Mouse (Mus musculus): Measurements from ENCODE around the gene Gm20388. TPM values are rescaled to one million over a fixed set of nuclear protein-coding genes. Genes with fewer than 3 reads are reported as not detected.

The Gm20388 gene
- total RNA-seq, 2 experiments from 2014 or later = 18.6 TPM; not detected in 1

GRCm38 (mm10) chr8:121731471-121732333 is 1821.1 kb downstream of the Gm20388 start:
- intact Hi-C loops (cut with DNase I) = loop anchor here (2.0 to 5.0 kb wide), 4 partner anchors 41 to 175 kb away; partner anchors contain the start of genes Slc7a5 and Zcchc14
- DNase-seq (ENCODE audit: low spot score in 2 of 2) = peak; percentile 64 to 90

- no peak for DNase-seq (ENCODE audit: low spot score in 2 of 2)
These were observed 1821.7 kb downstream of the Gm20388 start for GRCm38 (mm10) chr8:121732334-121732665.

DNA sequence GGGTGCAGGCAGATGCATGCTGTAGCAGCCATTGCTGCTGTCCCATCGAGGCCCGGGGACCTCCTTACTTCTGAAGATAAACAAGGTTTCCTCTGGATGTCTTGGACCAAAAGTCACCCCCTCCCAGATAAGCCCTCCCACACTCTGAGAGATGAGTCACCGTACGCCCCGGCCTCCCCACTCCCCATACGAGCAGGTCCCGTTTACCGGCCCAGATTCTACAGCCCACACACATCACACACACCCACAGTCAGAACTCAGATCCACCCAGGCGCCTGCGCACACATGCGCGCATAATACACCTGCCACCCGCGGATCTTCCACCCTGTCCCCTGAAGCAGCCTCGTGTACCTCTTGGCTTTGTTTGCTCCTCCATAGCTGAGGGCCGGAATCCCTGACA is 1823.6 kb downstream of the Gm20388 start:
- peak; percentile 71 to 91 for DNase-seq (ENCODE audit: low spot score in 2 of 2)
- intact Hi-C loops (cut with DNase I) = loop anchor here (5.0 kb wide), 2 partner anchors 38 to 53 kb away; no protein-coding TSS in a partner anchor

More at GRCm38 (mm10) chr8:121732334-121732665, 1821.7 kb downstream of the Gm20388 start:
- intact Hi-C loops (cut with DNase I) = loop anchor here (5.0 kb wide), 2 partner anchors 40 to 55 kb away; no protein-coding TSS in a partner anchor

DNA sequence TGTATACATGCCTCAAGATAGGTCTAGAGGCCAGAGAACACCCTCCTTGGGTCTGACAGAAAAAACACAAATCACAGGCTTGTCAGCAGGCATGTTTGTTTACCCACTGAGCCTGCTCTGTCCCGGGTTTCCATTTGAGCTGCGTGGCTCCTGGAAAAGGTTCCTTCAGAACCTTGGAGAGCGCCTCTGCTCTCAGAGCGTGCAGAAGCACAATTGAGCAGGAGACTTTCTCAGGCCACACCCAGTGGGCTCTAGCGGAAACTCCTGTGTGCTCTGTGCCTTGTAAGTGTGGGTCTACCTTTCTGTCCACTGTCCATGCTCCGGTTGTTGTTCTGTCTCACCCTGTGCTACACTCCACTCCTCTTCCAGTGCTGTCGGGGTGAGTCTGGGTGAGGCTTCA is 1825.6 kb downstream of the Gm20388 start:
- intact Hi-C loops (cut with DNase I) = no loop called here
- DNase-seq (ENCODE audit: low spot score in 2 of 2) = no peak

DNA sequence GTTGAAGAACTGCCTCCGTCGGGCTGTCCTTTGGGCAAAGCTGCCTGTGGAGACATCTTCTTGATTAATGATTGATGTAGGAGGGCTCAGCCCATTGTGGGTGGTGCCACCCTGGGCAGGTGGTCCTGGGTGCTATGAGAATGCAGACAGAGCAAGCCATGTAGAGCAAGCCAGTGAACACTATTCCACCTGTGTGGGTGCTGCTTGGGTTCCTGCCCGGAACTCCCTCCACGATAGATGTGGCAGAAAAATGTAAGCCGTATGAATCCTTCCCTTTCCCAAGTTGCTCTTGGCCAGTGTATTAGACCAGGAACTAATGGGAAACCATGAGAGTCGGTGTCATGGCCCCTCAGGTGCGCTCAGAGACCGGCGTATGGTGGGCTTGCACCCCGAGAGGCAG is 1830.1 kb downstream of the Gm20388 start:
- intact Hi-C loops (cut with DNase I) = no loop called here
- peak in 1 of 2 experiments; percentile 77 for DNase-seq (ENCODE audit: low spot score in 2 of 2)

DNA sequence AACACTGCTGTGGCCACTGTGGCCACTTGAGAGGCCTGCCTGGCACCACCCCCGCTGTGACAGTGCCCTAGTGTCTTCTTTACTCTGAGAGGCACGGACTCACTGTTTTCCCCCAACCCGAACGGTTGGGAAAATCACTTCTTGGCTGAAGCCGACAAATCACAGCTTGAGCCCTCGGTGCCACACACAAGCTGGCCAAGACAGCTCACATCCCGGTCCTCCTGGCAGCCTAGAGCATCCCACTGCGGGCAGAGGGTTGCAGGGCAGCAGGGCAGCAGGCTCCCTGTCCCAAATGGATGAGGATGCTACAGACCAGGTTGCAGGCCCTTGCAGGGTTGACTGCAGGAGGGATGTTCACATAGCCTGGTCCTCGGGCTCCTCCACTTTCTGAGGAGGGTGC is 1838.9 kb downstream of the Gm20388 start:
- no peak for DNase-seq (ENCODE audit: low spot score in 2 of 2)

DNA sequence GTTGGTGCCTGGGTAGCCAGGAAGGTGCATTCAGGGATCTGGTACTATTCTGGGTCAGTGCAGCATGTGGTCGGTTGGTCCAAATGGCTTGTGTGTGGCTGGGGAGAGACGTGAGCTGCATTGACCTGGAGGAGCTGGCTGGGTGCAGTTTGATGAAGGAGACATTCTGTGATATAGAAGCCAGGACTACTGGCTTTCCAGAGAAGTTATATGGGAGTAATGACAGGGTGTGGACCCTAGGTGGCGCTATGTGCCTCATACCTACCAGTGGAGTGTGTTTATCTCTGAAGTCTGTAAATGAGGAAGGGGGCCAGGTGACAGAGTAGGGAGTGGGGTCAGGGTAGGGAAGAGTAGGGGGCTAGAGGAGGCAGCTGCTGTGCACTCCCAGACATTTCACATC is 1839.9 kb downstream of the Gm20388 start:
- intact Hi-C loops (cut with DNase I) = no loop called here

More for the DNA sequence above, 1838.9 kb downstream of the Gm20388 start:
- intact Hi-C loops (cut with DNase I) = no loop called here

DNA sequence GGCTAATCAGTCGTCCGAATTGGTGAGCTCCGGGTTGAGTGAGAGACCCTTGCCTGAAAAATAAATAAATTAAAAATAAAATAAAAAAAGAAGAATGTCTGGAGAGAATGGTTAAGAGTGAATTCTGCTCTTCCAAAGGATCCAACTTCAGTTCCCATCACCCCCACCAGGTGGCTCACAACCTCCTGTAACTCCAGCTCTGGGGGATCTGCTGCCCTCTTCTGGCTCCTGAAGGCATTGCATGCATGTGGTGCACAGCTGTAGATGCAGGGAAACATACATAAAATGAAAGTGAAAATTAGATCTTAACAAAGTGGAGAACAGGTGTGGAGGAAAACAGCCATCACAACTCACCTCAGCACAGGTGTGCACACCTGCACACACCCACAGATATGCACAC is 1840.8 kb downstream of the Gm20388 start:
- peak in 1 of 2 experiments; percentile 61 for DNase-seq (ENCODE audit: low spot score in 2 of 2)
- intact Hi-C loops (cut with DNase I) = no loop called here

More for the DNA sequence above, 1839.9 kb downstream of the Gm20388 start:
- DNase-seq (ENCODE audit: low spot score in 2 of 2) = no peak

DNA sequence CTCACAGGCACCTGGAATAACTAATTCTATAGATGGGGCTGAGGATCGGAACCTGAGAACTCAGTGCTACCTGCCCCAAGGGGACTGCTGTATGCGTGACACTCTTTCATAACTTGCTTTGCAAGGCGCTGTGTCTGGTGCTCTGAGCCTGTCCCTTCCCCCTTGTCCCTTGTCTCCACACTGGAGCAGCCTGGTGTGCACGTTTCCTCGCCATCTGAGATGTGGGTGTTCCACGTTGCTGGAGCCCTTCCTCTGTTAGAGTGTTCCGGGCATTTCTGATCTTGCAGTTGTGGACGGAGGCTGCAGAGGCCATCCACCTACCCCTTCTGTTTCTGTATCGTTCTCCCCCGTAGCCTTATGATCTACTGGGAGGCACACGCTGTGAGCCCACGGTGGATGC is 1847.8 kb downstream of the Gm20388 start:
- peak in 1 of 2 experiments; percentile 65 for DNase-seq (ENCODE audit: low spot score in 2 of 2)
- intact Hi-C loops (cut with DNase I) = no loop called here

DNA sequence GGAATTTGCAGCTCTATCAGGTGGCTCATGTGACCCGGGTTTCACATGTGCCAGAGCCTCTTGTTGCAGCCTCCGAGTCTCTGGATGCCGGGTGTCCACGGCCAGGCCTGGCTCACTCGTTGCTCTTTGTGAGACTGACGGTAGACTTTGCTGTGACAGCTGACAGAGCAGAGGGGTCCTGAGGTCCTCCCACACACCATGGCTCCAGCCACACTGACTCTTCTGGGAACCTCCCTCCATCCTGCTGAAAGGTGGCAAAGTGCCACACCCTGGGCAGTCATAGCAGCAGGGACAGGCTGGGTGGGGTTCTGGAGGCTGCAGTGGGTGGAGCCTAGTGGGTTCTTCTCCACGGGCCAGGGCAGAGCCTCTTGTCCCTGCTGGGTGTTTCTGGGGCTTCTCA is 1849.8 kb downstream of the Gm20388 start:
- no peak for DNase-seq (ENCODE audit: low spot score in 2 of 2)
- intact Hi-C loops (cut with DNase I) = loop anchor here (5.0 kb wide), 1 partner anchor 47 kb away; no protein-coding TSS in a partner anchor

DNA sequence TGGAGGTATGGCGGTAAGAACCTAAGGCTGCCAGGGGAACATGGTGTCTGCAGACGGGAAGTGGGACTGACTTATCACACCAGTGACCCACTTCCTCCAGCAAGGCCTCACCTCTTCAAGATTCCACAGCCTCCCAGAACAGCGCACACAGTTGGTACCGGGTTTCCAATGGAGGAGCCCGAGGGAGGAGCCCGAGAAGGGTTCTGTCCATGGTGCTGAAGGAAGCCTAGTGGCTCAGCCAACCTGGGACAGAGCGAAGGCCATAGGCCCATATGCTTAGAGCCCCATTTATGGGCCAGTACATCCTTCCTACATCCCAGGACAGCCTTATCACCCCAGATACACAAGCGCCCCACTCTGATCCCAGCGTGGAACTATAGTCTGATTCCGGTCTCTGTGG is 1850.8 kb downstream of the Gm20388 start:
- DNase-seq (ENCODE audit: low spot score in 2 of 2) = no peak
- intact Hi-C loops (cut with DNase I) = loop anchor here (5.0 kb wide), 1 partner anchor 46 kb away; no protein-coding TSS in a partner anchor

DNA sequence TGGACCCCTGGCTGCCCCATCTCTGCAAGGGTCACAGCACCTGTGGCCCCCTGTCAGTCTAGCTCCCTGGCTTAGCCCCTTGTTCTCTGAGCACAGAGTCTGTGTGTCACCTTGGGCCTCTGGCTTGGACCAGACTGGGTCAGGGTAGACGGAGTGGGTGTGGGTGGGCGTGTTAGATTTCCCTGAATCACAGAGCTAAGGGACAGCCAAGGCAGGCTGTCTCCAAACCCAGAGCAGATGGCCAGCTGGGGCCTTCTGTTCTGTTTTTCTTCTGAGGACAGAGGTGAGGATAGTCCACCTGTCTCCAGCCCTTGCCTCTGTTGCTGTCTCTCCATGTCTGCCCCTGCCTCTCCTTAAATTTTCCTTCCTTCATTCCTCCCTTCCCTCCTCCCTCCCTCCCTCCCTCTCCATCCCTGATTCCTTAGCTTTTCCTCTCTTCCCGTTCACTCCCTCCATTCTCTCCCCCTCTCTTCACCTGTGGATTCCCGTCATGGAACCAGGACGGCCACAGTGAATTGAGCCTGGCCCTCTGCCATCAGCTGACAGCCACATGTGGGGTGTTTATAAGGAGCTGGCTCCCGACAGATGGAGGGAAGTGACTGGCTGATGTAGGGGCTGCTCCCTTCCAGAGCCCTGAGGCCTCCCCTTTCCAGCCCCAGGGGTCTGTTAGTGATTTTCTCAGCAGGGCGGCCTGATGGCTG is 1852.5 kb downstream of the Gm20388 start:
- DNase-seq (ENCODE audit: low spot score in 2 of 2) = no peak

DNA sequence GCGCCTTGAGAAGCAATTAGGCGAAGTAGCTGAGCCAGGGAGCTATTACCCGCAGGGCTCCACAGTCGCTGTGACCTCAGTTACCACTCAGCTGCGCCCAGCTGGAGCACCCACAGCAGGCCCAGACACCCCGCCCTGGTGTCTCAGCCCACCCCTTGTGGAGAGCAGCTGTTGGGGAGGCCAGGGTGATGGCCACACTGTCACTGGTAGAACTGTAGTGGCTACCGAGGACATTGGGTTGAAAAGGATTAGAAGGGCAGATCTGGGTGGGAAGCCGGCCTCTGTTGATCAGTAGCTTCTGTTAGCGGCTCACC is 1853.0 kb downstream of the Gm20388 start:
- DNase-seq (ENCODE audit: low spot score in 2 of 2) = no peak
- intact Hi-C loops (cut with DNase I) = loop anchor here (5.0 kb wide), 1 partner anchor 44 kb away; no protein-coding TSS in a partner anchor

More for the DNA sequence above, 1852.5 kb downstream of the Gm20388 start:
- intact Hi-C loops (cut with DNase I) = loop anchor here (5.0 kb wide), 1 partner anchor 44 kb away; no protein-coding TSS in a partner anchor

DNA sequence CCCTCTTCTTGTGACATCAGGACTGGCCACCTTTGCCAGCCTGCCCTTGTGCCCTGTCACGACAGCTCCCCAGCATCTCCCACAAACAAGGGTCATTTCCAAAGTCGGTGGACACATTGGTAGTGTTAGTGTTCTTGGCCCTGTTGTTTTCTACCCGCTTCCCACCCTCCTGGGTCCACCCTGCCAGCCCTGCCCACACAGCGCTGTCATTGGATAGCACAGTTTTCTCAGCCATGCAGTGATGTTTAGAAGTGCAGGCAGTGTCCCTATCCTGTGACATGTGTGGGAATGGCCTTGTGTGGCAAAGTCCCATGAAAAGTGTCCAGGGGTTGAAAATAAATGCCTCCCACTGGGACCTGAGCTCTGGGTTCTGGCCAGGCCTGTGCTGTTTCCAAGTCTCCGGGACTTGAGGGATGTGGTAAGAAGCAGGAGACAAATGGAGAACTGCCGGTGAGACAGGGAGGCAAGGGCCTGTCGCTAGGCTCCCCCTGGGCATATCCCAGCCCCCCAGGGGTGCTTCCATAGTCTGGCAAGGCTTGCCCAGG is 1855.0 kb downstream of the Gm20388 start:
- intact Hi-C loops (cut with DNase I) = no loop called here
- DNase-seq (ENCODE audit: low spot score in 2 of 2) = peak in 1 of 2 experiments; percentile 66

DNA sequence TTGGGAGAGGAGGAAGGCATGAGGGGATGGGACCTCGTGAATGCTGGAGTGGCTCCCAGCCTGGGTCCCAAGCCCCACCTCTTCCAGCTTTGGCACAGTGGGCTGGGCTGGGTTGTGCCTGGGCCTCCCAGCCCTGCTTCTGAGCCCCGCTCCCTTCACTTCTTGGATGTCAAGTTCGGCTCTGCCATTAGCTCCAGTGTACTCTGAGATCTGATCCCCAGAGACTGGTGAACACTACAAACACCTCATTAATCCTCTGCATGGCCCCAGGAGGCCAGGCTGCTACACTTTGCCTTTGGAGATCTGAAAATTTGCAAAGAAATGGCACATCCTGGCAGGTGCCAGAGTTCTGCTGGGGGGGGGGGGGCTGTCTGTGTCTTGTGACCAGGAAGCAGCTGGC is 1858.5 kb downstream of the Gm20388 start:
- intact Hi-C loops (cut with DNase I) = no loop called here
- no peak for DNase-seq (ENCODE audit: low spot score in 2 of 2)

DNA sequence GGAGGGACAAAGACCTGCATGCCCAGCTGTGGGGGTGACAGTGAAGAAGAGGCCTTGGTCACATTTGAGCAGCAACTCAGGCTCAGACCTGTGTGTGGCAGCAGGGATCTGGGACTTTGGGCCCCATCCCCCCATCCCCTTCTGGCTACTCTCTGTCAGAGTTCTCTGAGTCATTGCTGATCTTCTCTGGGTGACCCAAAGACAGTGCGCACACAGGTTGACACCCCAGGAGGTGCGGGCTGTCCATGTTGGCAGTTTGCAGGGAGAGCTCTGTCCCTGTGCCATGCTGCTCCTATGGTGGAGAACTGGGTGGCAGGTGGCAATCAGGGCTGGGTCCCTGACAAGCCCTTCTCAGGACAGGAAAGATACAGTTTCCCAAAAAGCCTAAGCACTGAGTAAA is 1859.0 kb downstream of the Gm20388 start:
- no peak for DNase-seq (ENCODE audit: low spot score in 2 of 2)
- intact Hi-C loops (cut with DNase I) = loop anchor here (5.0 kb wide), 1 partner anchor 37 kb away; no protein-coding TSS in a partner anchor

GRCm38 (mm10) chr8:121770845-121771752 is 1860.5 kb downstream of the Gm20388 start:
- peak in 1 of 2 experiments; percentile 77 for DNase-seq (ENCODE audit: low spot score in 2 of 2)
- intact Hi-C loops (cut with DNase I) = loop anchor here (5.0 kb wide), 1 partner anchor 39 kb away; no protein-coding TSS in a partner anchor

DNA sequence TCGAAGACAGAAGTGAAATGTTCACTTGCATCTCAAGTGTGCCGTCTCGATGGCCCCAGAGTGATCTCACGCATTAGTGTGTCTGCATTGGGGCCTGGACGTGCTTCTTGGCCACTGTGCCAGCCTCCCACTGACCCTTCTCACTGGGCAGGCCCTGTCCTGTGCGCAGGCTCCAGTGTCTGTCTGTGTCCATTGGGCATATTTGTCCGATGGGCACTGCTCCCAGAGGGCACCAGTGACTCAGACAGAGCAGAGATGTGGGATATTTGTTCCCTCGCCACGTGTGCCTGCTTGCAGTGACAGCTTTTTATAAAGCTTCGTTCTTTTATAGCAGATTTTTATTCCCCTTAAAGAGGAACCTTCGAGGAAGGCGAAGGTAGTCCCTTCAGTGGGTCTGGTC is 1863.2 kb downstream of the Gm20388 start:
- DNase-seq (ENCODE audit: low spot score in 2 of 2) = no peak
- intact Hi-C loops (cut with DNase I) = loop anchor here (5.0 kb wide), 1 partner anchor 42 kb away; no protein-coding TSS in a partner anchor

GRCm38 (mm10) chr8:121782493-121782892 is 1871.9 kb downstream of the Gm20388 start:
- intact Hi-C loops (cut with DNase I) = no loop called here
- no peak for DNase-seq (ENCODE audit: low spot score in 2 of 2)
